Mouse (Mus musculus) hindbrain, embryonic 11.5 days (tissue): Measurements from ENCODE around the gene Kctd4. TPM values are rescaled to one million over a fixed set of nuclear protein-coding genes. Genes with fewer than 3 reads are reported as not detected.

ENCODE experiments used
- ATAC-seq: fragments of 200-750 bp; cut with Nextera tagmentation; 2 replicates; pipeline ENCODE4 v1.8.0; 2017; ENCODE audit warnings: mild to moderate bottlenecking, moderate TSS enrichment, moderate library complexity; ENCODE audit not compliant: low FRiP score
- DNase-seq: peaks from one replicate; pipeline ENCODE4 v3.0.0-alpha.2; 2015; ENCODE audit warnings: low spot score
- H3K27ac ChIP-seq: fragments of 300-500 bp; sonication (generic); 2 replicates; pipeline ENCODE4 v1.5.1; 2014; ENCODE audit warnings: mild to moderate bottlenecking, low read depth, low read length
- H3K27me3 ChIP-seq: fragments of 300-500 bp; sonication (generic); 2 replicates; pipeline ENCODE4 v1.6.1; 2014; ENCODE audit warnings: mild to moderate bottlenecking, low read length, moderate library complexity, mixed read lengths; ENCODE audit not compliant: control insufficient read depth, insufficient read depth
- H3K36me3 ChIP-seq: fragments of 300-500 bp; sonication (generic); 2 replicates; pipeline ENCODE4 v1.6.1; 2014; ENCODE audit warnings: mild to moderate bottlenecking, low read length, moderate library complexity, mixed read lengths; ENCODE audit not compliant: control insufficient read depth, insufficient read depth
- H3K4me1 ChIP-seq: fragments of 300-500 bp; sonication (generic); replicated peaks from 2 replicates; pipeline ENCODE4 v1.6.1; 2014; ENCODE audit warnings: low read length, mixed read lengths; ENCODE audit not compliant: control insufficient read depth, insufficient read depth
- H3K4me2 ChIP-seq: fragments of 300-500 bp; sonication (generic); replicated peaks from 2 replicates; pipeline ENCODE4 v1.6.1; 2014; ENCODE audit warnings: mild to moderate bottlenecking, low read depth, low read length
- H3K4me3 ChIP-seq: fragments of 300-500 bp; sonication (generic); 2 replicates; pipeline ENCODE4 v1.5.1; 2014; ENCODE audit warnings: low read depth, low read length
- H3K9ac ChIP-seq: fragments of 300-500 bp; sonication (generic); 2 replicates; pipeline ENCODE4 v1.6.1; 2014; ENCODE audit warnings: low read depth, low read length
- H3K9me3 ChIP-seq: fragments of 300-500 bp; sonication (generic); 2 replicates; pipeline ENCODE4 v1.6.1; 2016; ENCODE audit warnings: low read length; ENCODE audit not compliant: control insufficient read depth
- WGBS: fragments of 180-500 bp; shearing (Covaris S2); extraction: QIAGEN DNeasy Blood & Tissue Kit; methylation state at CpG from one replicate; pipeline ENCODE4 v1.1.7; 2014; 5-methylcytosine and 5-hydroxymethylcytosine counted together
- polyA plus RNA-seq: library from polyadenylated mRNA; unstranded; fragments of >200 nt; fragmentation: Nextera tagmentation; extraction: Ambion mirVana; gene quantifications from 2 replicates; pipeline ENCODE4 v1.2.1, GENCODE M21; 2014

Gene Kctd4
- polyA plus RNA-seq, 1 experiment from 2014 or later, result 1.4 TPM

DNA sequence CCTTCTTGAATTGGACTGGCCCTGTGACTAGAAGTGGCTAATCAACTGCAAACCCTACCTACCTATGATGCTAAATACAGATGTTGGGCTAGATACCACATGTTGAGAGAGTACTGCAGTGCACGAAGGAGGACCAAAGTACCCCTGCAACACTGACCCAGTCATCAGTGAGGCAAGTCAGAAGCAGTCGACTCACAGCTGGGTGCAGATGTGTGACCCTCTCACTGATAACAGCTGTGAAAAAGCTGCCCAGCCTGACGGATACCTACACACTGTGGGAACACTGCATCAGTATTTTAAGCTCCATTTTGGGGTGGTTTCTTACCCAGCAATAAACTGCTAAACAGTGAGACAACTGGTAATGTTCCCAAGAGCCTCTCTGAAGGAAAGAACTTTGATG, 21.3 kb downstream of the Kctd4 start:
- Histone ChIP-seq H3K4me3 (no peak overlapping the region), H3K9me3 (no peaks in the 10 kb centered on the region), H3K9ac (no peak overlapping the region), H3K4me2 (no peak overlapping the region), H3K4me1 (no peaks in the 10 kb centered on the region), H3K27ac (no peak overlapping the region), H3K36me3 (no peaks in the 10 kb centered on the region), H3K27me3 (no peaks in the 10 kb centered on the region)
- no peak for DNase-seq
- no peak for ATAC-seq
- WGBS, result 68% methylated on average over 3 of the region's 3 CpGs

DNA sequence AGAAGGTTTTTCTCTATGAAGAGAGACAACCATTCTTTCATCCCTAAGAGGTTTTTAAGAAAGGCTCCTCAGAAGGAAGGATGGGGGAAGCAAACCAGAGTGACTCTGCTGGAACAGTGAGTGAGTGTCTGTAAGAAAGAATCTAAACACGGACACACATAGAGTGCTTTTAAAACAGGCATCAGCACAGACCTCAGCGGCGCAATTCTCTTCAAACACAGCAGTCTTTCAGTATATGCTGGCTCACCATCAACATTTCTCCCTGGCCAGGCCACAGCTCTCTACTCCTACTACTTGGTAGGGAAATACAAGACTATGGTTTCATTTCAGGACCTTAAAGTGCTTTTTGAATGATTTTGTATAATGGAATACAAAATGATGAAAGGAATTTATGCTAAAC, 26.4 kb downstream of the Kctd4 start:
- no peaks in the 10 kb centered on the region for H3K4me1 ChIP-seq
- no peak overlapping the region for H3K9ac ChIP-seq
- no peaks in the 10 kb centered on the region for H3K36me3 ChIP-seq
- H3K4me2 ChIP-seq, result no peak overlapping the region
- H3K4me3 ChIP-seq, result no peak overlapping the region
- no peaks in the 10 kb centered on the region for H3K9me3 ChIP-seq
- ATAC-seq, result no peak
- DNase-seq, result no peak
- no peak overlapping the region for H3K27ac ChIP-seq
- no peaks in the 10 kb centered on the region for H3K27me3 ChIP-seq
- 91% methylated on average over 3 of the region's 3 CpGs for WGBS

DNA sequence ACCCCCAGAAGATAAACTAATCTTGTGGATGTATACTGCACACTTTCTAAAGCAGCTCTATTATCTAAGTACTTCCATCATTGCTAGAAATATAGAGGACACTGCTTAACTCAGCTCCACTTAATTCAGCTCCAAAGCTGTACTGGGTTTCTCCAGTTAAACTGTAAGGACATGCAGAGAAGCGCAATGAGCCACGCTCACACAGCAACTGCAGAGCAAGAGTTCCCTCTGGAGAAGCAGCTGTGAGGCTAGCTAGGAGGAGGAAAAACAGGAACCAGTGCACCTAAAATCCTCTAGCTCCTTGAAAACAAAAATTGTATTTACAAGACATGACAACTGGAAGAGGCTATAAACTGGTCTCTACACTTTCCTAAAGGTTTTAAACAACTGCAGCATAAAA, 29.1 kb downstream of the Kctd4 start:
- no peak for ATAC-seq
- Histone ChIP-seq H3K4me1 (no peaks in the 10 kb centered on the region), H3K9ac (no peak overlapping the region), H3K9me3 (no peaks in the 10 kb centered on the region), H3K4me2 (no peak overlapping the region), H3K4me3 (no peak overlapping the region), H3K36me3 (no peaks in the 10 kb centered on the region), H3K27ac (no peak overlapping the region), H3K27me3 (no peaks in the 10 kb centered on the region)
- DNase-seq, result no peak
- 88% methylated on average over 2 of the region's 2 CpGs for WGBS

DNA sequence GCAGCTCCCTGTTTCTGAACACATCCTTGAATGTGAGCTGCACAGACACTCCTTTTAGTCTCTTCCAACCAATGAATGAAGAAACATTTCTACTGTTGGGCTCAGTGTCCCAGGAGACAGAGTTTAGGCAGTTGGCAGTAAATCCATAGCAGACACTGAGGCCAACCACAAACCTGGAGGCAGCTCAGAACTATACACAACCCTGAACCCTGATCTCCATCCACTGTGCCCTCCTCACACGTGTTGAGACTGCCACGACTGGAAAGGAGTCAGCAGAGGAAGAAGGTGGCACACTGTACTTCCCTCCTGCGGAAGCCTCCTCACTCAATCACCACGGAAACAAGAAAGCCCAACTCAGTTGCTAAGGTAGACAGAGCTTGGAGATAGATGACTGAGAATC, 30.3 kb downstream of the Kctd4 start:
- no peak for ATAC-seq
- no peak overlapping the region for H3K27ac ChIP-seq
- 72% methylated on average over 4 of the region's 4 CpGs for WGBS

DNA sequence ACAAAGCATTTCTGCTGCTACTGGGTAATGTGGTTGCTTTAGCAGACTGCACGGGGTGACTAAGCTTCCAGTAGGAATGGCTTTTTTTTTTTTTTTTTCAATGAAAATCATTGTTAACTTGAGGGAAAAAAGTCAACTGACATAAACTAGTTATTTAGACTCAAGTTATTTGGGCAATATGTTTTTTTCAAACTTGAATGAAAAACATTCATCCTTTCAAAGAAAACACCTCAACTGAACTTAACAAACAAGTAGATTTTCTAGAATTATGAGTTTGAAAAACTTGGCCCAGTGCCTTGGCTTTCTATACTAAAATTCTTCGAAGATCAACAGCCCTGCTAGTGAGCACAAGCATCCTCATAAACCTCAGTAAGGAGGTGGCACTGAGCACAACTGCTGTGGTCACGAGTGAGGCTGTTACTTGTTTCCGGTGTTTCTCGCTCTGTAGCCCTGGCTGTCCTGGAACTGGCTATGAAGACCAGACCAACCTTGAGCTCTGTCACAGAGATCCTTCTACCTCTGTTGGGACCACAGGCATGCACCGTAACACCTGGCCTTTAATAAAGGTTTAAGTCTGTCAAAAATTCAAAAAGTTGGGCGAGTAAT, 32.2 kb downstream of the Kctd4 start:
- DNase-seq (no peak), ATAC-seq (no peak)
- H3K4me2 ChIP-seq, result no peak overlapping the region
- no peaks in the 10 kb centered on the region for H3K27me3 ChIP-seq
- H3K4me1 ChIP-seq, result no peaks in the 10 kb centered on the region
- H3K4me3 ChIP-seq, result no peak overlapping the region
- H3K9ac ChIP-seq, result no peak overlapping the region
- no peak overlapping the region for H3K27ac ChIP-seq
- no peaks in the 10 kb centered on the region for H3K9me3 ChIP-seq
- 96% methylated on average over 7 of the region's 7 CpGs for WGBS
- H3K36me3 ChIP-seq, result no peaks in the 10 kb centered on the region

More for the DNA sequence above, 30.3 kb downstream of the Kctd4 start:
- no peaks in the 10 kb centered on the region for H3K4me1 ChIP-seq
- H3K27me3 ChIP-seq, result no peaks in the 10 kb centered on the region
- H3K9me3 ChIP-seq, result no peaks in the 10 kb centered on the region
- DNase-seq, result no peak
- no peak overlapping the region for H3K4me3 ChIP-seq
- no peak overlapping the region for H3K4me2 ChIP-seq
- H3K9ac ChIP-seq, result no peak overlapping the region
- no peaks in the 10 kb centered on the region for H3K36me3 ChIP-seq

DNA sequence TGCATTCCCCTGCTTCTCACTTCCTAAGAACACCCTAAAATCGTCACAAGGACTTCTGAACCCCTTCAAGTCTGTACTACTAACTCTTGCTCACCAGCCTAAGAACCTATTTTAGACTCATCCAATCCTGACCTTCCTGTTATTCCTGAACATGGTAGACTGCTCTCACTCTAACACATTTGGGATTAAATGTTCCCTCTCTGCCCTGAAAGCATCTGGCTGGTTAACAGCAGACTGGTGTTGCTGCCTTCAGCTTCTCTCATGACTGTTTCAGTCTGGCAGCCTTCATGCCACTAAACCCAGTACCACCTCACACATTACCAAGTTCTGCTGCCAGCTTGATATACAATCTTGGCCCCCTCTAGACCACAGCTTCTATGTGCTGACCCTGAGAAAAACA, 34.4 kb downstream of the Kctd4 start:
- Histone ChIP-seq H3K4me1 (no peaks in the 10 kb centered on the region), H3K27me3 (no peaks in the 10 kb centered on the region), H3K27ac (no peak overlapping the region), H3K4me2 (no peak overlapping the region), H3K4me3 (no peak overlapping the region), H3K9me3 (no peaks in the 10 kb centered on the region), H3K9ac (no peak overlapping the region), H3K36me3 (no peaks in the 10 kb centered on the region)
- ATAC-seq, result no peak
- WGBS, result 80% methylated on average over 1 of the region's 1 CpGs
- no peak for DNase-seq

DNA sequence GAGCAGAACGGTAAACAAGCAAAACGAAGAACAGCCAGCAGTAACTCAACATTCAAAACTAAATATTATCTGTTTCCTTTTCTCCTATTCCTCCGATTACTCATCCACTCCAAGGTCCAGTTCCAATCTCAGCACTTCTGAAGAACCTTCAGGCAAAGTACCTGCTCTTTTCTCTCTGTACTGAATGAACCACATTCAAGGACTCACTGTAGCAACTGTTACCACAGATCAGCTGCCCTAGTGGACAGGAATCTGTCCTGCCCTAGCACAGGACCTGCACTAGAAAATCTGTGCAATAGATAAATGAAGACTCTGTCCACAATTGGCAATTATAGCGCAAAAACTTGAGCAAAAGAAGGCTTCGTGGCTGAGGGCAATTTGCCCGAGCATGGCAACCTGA, 36.1 kb downstream of the Kctd4 start:
- DNase-seq, result no peak

DNA sequence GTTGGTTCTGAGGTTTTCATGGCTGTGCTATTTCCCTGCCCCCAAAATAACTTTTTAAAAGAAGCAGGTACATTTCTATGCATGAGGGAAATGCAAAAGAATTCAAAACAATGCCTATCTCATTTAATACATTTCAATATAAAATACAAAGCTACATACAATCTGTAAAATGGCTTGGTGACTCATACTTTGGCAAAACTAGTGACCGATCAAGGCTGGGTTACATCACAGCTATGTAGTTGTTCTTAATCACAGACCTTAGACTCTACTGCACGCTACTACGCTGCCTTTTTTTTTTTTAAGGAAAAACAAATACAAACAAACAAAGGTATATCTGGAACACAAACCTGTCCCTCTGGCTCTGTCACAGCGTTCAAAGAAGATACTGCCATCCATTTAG, 37.6 kb downstream of the Kctd4 start:
- no peak for DNase-seq
- no peaks in the 10 kb centered on the region for H3K9me3 ChIP-seq
- 93% methylated on average over 4 of the region's 4 CpGs for WGBS

More for the DNA sequence above, 36.1 kb downstream of the Kctd4 start:
- Histone ChIP-seq H3K4me3 (no peak overlapping the region), H3K4me2 (no peak overlapping the region), H3K36me3 (no peaks in the 10 kb centered on the region), H3K9ac (no peak overlapping the region), H3K4me1 (no peaks in the 10 kb centered on the region), H3K9me3 (no peaks in the 10 kb centered on the region), H3K27ac (no peak overlapping the region), H3K27me3 (no peaks in the 10 kb centered on the region)
- 95% methylated on average over 6 of the region's 6 CpGs for WGBS
- no peak for ATAC-seq

DNA sequence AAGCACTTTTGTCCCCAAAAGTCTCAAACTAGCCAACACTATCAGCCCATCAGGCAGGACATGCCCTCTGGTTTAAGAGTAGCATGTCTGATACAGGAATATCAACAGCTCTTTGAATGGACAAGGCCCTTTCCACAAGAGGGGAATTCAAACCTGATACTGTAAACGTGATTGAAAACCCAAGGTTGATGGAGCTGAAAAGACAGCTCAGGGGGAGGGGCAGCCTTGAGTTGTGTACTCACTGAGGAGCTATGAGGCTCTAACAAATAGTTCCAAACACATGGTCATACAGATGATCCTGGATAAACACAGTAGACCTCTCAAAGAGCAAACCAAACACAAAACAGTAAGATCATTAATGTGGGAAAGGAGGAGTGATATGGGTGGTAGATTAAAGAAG, 43.3 kb downstream of the Kctd4 start:
- H3K4me1 ChIP-seq, result no peaks in the 10 kb centered on the region
- no peaks in the 10 kb centered on the region for H3K9me3 ChIP-seq
- no peak overlapping the region for H3K9ac ChIP-seq
- H3K4me2 ChIP-seq, result no peak overlapping the region
- no peak for ATAC-seq
- 60% methylated on average over 1 of the region's 1 CpGs for WGBS
- H3K36me3 ChIP-seq, result no peaks in the 10 kb centered on the region
- no peaks in the 10 kb centered on the region for H3K27me3 ChIP-seq
- H3K4me3 ChIP-seq, result no peak overlapping the region
- DNase-seq, result no peak
- H3K27ac ChIP-seq, result no peak overlapping the region

More for the DNA sequence above, 37.6 kb downstream of the Kctd4 start:
- Histone ChIP-seq H3K4me2 (no peak overlapping the region), H3K4me1 (no peaks in the 10 kb centered on the region), H3K4me3 (no peak overlapping the region), H3K36me3 (no peaks in the 10 kb centered on the region), H3K27ac (no peak overlapping the region), H3K27me3 (no peaks in the 10 kb centered on the region), H3K9ac (no peak overlapping the region)
- ATAC-seq, result no peak
